Mouse (Mus musculus): Measurements from ENCODE around the gene Fbxo5. TPM values are rescaled to one million over a fixed set of nuclear protein-coding genes. Genes with fewer than 3 reads are reported as not detected.

Gene Fbxo5
- total RNA-seq, 4 experiments from 2014 or later: 1.0 to 2.8 (median 1.8) TPM

Other genes with a start within 250 kb of the Fbxo5 start
- gene Myct1, start 211.8 kb downstream of the Fbxo5 start, total RNA-seq (2022): under 1 TPM; 0.18 to 0.39 (median 0.28) TPM
- 10 to 100 TPM; 14.6 to 17.7 (median 16.1) TPM for gene Vip, start 166.4 kb downstream of the Fbxo5 start, total RNA-seq (2022)
- 10 to 100 TPM in 3 of 4 experiments, 1 to 10 TPM in 1; 9.4 to 14.3 (median 11.1) TPM for gene Mtrf1l, start 18.3 kb upstream of the Fbxo5 start, total RNA-seq (2022)
- gene Rgs17, start 116.8 kb upstream of the Fbxo5 start, total RNA-seq (2022): 10 to 100 TPM; 32.8 to 40.5 (median 36.8) TPM

Data from layer of hippocampus, adult 8-10 months (tissue).